Mouse (Mus musculus) forebrain, embryonic 12.5 days (tissue): Measurements from ENCODE around the gene Nudt1. TPM values are rescaled to one million over a fixed set of nuclear protein-coding genes. Genes with fewer than 3 reads are reported as not detected.

Source experiments
- ATAC-seq: fragments of 200-750 bp; cut with Nextera tagmentation; 2 replicates; pipeline ENCODE4 v1.8.0; 2017; ENCODE audit warnings: moderate TSS enrichment; ENCODE audit not compliant: low FRiP score
- H3K27ac ChIP-seq: fragments of 300-500 bp; sonication (generic); 2 replicates; pipeline ENCODE4 v1.5.1; 2016; ENCODE audit warnings: mild to moderate bottlenecking
- H3K27me3 ChIP-seq: fragments of 300-500 bp; sonication (generic); 2 replicates; pipeline ENCODE4 v1.6.1; 2016; ENCODE audit warnings: mild to moderate bottlenecking
- H3K36me3 ChIP-seq: fragments of 300-500 bp; sonication (generic); replicated peaks from 2 replicates; pipeline ENCODE4 v1.6.1; 2016; ENCODE audit warnings: mild to moderate bottlenecking
- H3K4me1 ChIP-seq: fragments of 300-500 bp; sonication (generic); 2 replicates; pipeline ENCODE4 v1.6.1; 2016
- H3K4me2 ChIP-seq: fragments of 300-500 bp; sonication (generic); 2 replicates; pipeline ENCODE4 v1.6.1; 2016; ENCODE audit warnings: mild to moderate bottlenecking, moderate library complexity
- H3K4me3 ChIP-seq: fragments of 300-500 bp; sonication (generic); replicated peaks from 2 replicates; pipeline ENCODE4 v1.5.1; 2016; ENCODE audit warnings: mild to moderate bottlenecking
- H3K9ac ChIP-seq: fragments of 300-500 bp; sonication (generic); 2 replicates; pipeline ENCODE4 v1.6.1; 2016; ENCODE audit warnings: mild to moderate bottlenecking
- H3K9me3 ChIP-seq: fragments of 300-500 bp; sonication (generic); 2 replicates; pipeline ENCODE4 v1.6.1; 2016
- WGBS: fragments of 180-500 bp; shearing (Covaris S2); methylation state at CpG from one replicate; pipeline ENCODE4 v1.1.7; 2016; 5-methylcytosine and 5-hydroxymethylcytosine counted together
- polyA plus RNA-seq: library from polyadenylated mRNA; unstranded; fragments of >200 nt; fragmentation: Nextera tagmentation; extraction: Ambion mirVana; gene quantifications from 2 replicates; pipeline ENCODE4 v1.2.1, GENCODE M21; 2016

Gene Nudt1
- 36.2 and 41.7 TPM in 2 replicates for polyA plus RNA-seq

GRCm38 (mm10) chr5:140321042-140321755 is at the start of gene Nudt1, which contains the start of gene Mad1l1:
Gene Nudt1 (plus strand): TSS chr5:140321656.
Gene Mad1l1 (minus strand): TSS chr5:140321552.
- no peaks in the 10 kb centered on the region for H3K27me3 ChIP-seq
- peaks cover 5% of the 10 kb centered on the region; the same call in 1 of the 2 replicates for H3K36me3 ChIP-seq
- peak within 1 kb of the TSS; percentile 95 for H3K9ac ChIP-seq
- peak within 1 kb of the TSS; percentile 92 for H3K4me3 ChIP-seq
- H3K27ac ChIP-seq, result peak within 1 kb of the TSS; percentile 85
- no peaks in the 10 kb centered on the region for H3K9me3 ChIP-seq
- H3K4me1 ChIP-seq, result peaks cover 13% of the 10 kb centered on the region
- H3K4me2 ChIP-seq, result peak within 1 kb of the TSS; percentile 69
- ATAC-seq, result peak; percentile 91
- WGBS, result under 1% methylated on average over 60 of the region's 60 CpGs

- H3K36me3 ChIP-seq, result peaks cover 21% of the 10 kb centered on the region
Measured at GRCm38 (mm10) chr5:140276779-140277178, 44.7 kb upstream of the Nudt1 start.

GRCm38 (mm10) chr5:140280205-140280604 is 41.3 kb upstream of the Nudt1 start:
- Histone ChIP-seq H3K27ac (no peak overlapping the region), H3K36me3 (peaks cover 31% of the 10 kb centered on the region), H3K4me2 (no peak overlapping the region), H3K4me3 (no peak overlapping the region), H3K9ac (no peak overlapping the region), H3K4me1 (peaks cover 7% of the 10 kb centered on the region; the same call in 1 of the 2 replicates), H3K27me3 (no peaks in the 10 kb centered on the region), H3K9me3 (no peaks in the 10 kb centered on the region)
- 60% methylated on average over 9 of the region's 9 CpGs for WGBS
- no peak for ATAC-seq

More at GRCm38 (mm10) chr5:140276779-140277178, 44.7 kb upstream of the Nudt1 start:
- no peak for ATAC-seq
- no peaks in the 10 kb centered on the region for H3K9me3 ChIP-seq
- H3K9ac ChIP-seq, result no peak overlapping the region
- WGBS, result 82% methylated on average over 6 of the region's 6 CpGs
- H3K4me3 ChIP-seq, result no peak overlapping the region
- no peak overlapping the region for H3K4me2 ChIP-seq
- peaks cover 3% of the 10 kb centered on the region; the same call in 1 of the 2 replicates for H3K4me1 ChIP-seq
- H3K27me3 ChIP-seq, result no peaks in the 10 kb centered on the region
- no peak overlapping the region for H3K27ac ChIP-seq

GRCm38 (mm10) chr5:140282376-140282775 is 39.1 kb upstream of the Nudt1 start:
- no peaks in the 10 kb centered on the region for H3K27me3 ChIP-seq
- no peak overlapping the region for H3K4me2 ChIP-seq
- no peaks in the 10 kb centered on the region for H3K9me3 ChIP-seq
- ATAC-seq, result no peak
- peaks cover 32% of the 10 kb centered on the region for H3K36me3 ChIP-seq
- peaks cover 7% of the 10 kb centered on the region; the same call in 1 of the 2 replicates for H3K4me1 ChIP-seq
- 84% methylated on average over 8 of the region's 8 CpGs for WGBS
- no peak overlapping the region for H3K9ac ChIP-seq
- no peak overlapping the region for H3K27ac ChIP-seq
- no peak overlapping the region for H3K4me3 ChIP-seq

GRCm38 (mm10) chr5:140282900-140283299 is 38.6 kb upstream of the Nudt1 start:
- Histone ChIP-seq H3K9ac (no peak overlapping the region), H3K9me3 (no peaks in the 10 kb centered on the region), H3K4me3 (no peak overlapping the region), H3K4me1 (peaks cover 7% of the 10 kb centered on the region; the same call in 1 of the 2 replicates), H3K27ac (no peak overlapping the region), H3K4me2 (no peak overlapping the region), H3K27me3 (no peaks in the 10 kb centered on the region), H3K36me3 (peaks cover 27% of the 10 kb centered on the region)
- ATAC-seq, result no peak
- 98% methylated on average over 3 of the region's 3 CpGs for WGBS

GRCm38 (mm10) chr5:140284011-140284410 is 37.4 kb upstream of the Nudt1 start:
- peaks cover 7% of the 10 kb centered on the region; the same call in 1 of the 2 replicates for H3K4me1 ChIP-seq
- no peak overlapping the region for H3K9ac ChIP-seq
- no peak overlapping the region for H3K4me3 ChIP-seq
- H3K4me2 ChIP-seq, result no peak overlapping the region
- no peaks in the 10 kb centered on the region for H3K27me3 ChIP-seq
- H3K9me3 ChIP-seq, result no peaks in the 10 kb centered on the region
- no peak for ATAC-seq
- 87% methylated on average over 2 of the region's 2 CpGs for WGBS
- H3K27ac ChIP-seq, result no peak overlapping the region
- peaks cover 27% of the 10 kb centered on the region for H3K36me3 ChIP-seq

GRCm38 (mm10) chr5:140284761-140285160 is 36.7 kb upstream of the Nudt1 start:
- ATAC-seq, result no peak
- Histone ChIP-seq H3K36me3 (peaks cover 31% of the 10 kb centered on the region), H3K4me1 (peaks cover 7% of the 10 kb centered on the region; the same call in 1 of the 2 replicates), H3K4me2 (no peak overlapping the region), H3K27ac (no peak overlapping the region), H3K27me3 (no peaks in the 10 kb centered on the region), H3K4me3 (no peak overlapping the region), H3K9me3 (no peaks in the 10 kb centered on the region), H3K9ac (no peak overlapping the region)
- WGBS, result 82% methylated on average over 2 of the region's 2 CpGs

GRCm38 (mm10) chr5:140288287-140288686 is 33.2 kb upstream of the Nudt1 start:
- 83% methylated on average over 3 of the region's 3 CpGs for WGBS
- no peaks in the 10 kb centered on the region for H3K27me3 ChIP-seq
- H3K9ac ChIP-seq, result no peak overlapping the region
- H3K9me3 ChIP-seq, result no peaks in the 10 kb centered on the region
- no peak overlapping the region for H3K27ac ChIP-seq
- no peaks in the 10 kb centered on the region for H3K4me1 ChIP-seq
- H3K4me3 ChIP-seq, result no peak overlapping the region
- H3K4me2 ChIP-seq, result no peak overlapping the region
- H3K36me3 ChIP-seq, result peaks cover 52% of the 10 kb centered on the region
- ATAC-seq, result no peak

GRCm38 (mm10) chr5:140289161-140289560 is 32.3 kb upstream of the Nudt1 start:
- H3K9ac ChIP-seq, result no peak overlapping the region
- no peak overlapping the region for H3K27ac ChIP-seq
- H3K27me3 ChIP-seq, result no peaks in the 10 kb centered on the region
- peaks cover 54% of the 10 kb centered on the region for H3K36me3 ChIP-seq
- no peak overlapping the region for H3K4me3 ChIP-seq
- ATAC-seq, result no peak
- H3K4me2 ChIP-seq, result no peak overlapping the region
- WGBS, result 100% methylated on average over 2 of the region's 2 CpGs
- H3K9me3 ChIP-seq, result no peaks in the 10 kb centered on the region
- H3K4me1 ChIP-seq, result no peaks in the 10 kb centered on the region

GRCm38 (mm10) chr5:140292152-140292551 is 29.3 kb upstream of the Nudt1 start:
- H3K27me3 ChIP-seq, result no peaks in the 10 kb centered on the region
- peaks cover 64% of the 10 kb centered on the region for H3K36me3 ChIP-seq
- no peak overlapping the region for H3K4me2 ChIP-seq
- H3K27ac ChIP-seq, result no peak overlapping the region
- WGBS, result 96% methylated on average over 1 of the region's 1 CpGs
- H3K9ac ChIP-seq, result no peak overlapping the region
- ATAC-seq, result peak; percentile 51; the same call in 1 of the 2 replicates
- no peaks in the 10 kb centered on the region for H3K4me1 ChIP-seq
- H3K9me3 ChIP-seq, result no peaks in the 10 kb centered on the region
- H3K4me3 ChIP-seq, result no peak overlapping the region

GRCm38 (mm10) chr5:140298291-140298690 is 23.2 kb upstream of the Nudt1 start:
- H3K4me3 ChIP-seq, result no peak overlapping the region
- H3K4me1 ChIP-seq, result no peaks in the 10 kb centered on the region
- H3K27me3 ChIP-seq, result no peaks in the 10 kb centered on the region
- H3K4me2 ChIP-seq, result no peak overlapping the region
- H3K9ac ChIP-seq, result no peak overlapping the region
- no peaks in the 10 kb centered on the region for H3K9me3 ChIP-seq
- WGBS, result 80% methylated on average over 4 of the region's 4 CpGs
- no peak overlapping the region for H3K27ac ChIP-seq
- no peak for ATAC-seq
- peaks cover 72% of the 10 kb centered on the region for H3K36me3 ChIP-seq

GRCm38 (mm10) chr5:140306016-140306415 is 15.4 kb upstream of the Nudt1 start:
- no peak overlapping the region for H3K9ac ChIP-seq
- peaks cover 92% of the 10 kb centered on the region for H3K36me3 ChIP-seq
- H3K27ac ChIP-seq, result no peak overlapping the region
- no peak overlapping the region for H3K4me3 ChIP-seq
- no peak for ATAC-seq
- 79% methylated on average over 8 of the region's 8 CpGs for WGBS
- H3K4me2 ChIP-seq, result no peak overlapping the region
- H3K4me1 ChIP-seq, result no peaks in the 10 kb centered on the region
- no peaks in the 10 kb centered on the region for H3K9me3 ChIP-seq
- no peaks in the 10 kb centered on the region for H3K27me3 ChIP-seq

- Histone ChIP-seq H3K4me3 (no peak overlapping the region), H3K27ac (no peak overlapping the region), H3K9me3 (no peaks in the 10 kb centered on the region), H3K36me3 (peaks cover 92% of the 10 kb centered on the region), H3K4me2 (no peak overlapping the region), H3K4me1 (no peaks in the 10 kb centered on the region), H3K27me3 (no peaks in the 10 kb centered on the region), H3K9ac (no peak overlapping the region)
- WGBS, result 93% methylated on average over 14 of the region's 14 CpGs
- no peak for ATAC-seq
Measured at GRCm38 (mm10) chr5:140307602-140308001, 13.9 kb upstream of the Nudt1 start.
